Mouse (Mus musculus): ENCODE measurements around the gene Mzf1.

Gene Mzf1

GRCm38 (mm10) chr7:13003380-13003779, 51.2 kb downstream of the Mzf1 start:
- DNase-seq (ENCODE audit: low read depth): no peak

GRCm38 (mm10) chr7:13001584-13001983, 53.0 kb downstream of the Mzf1 start:
- DNase-seq (ENCODE audit: low read depth): no peak

- no peak for DNase-seq (ENCODE audit: low read depth)
These were observed 55.7 kb downstream of the Mzf1 start, which contains the start of gene Trim28 for GRCm38 (mm10) chr7:12998851-12999250. Trim28 (plus strand) TSS chr7:12999114.

- DNase-seq (ENCODE audit: low read depth): no peak
These were observed 56.5 kb downstream of the Mzf1 start, which contains the start of gene Slc27a5 for GRCm38 (mm10) chr7:12998053-12998452. Slc27a5 (minus strand) TSS chr7:12998192.

GRCm38 (mm10) chr7:12997230-12997629, 57.3 kb downstream of the Mzf1 start:
- no peak for DNase-seq (ENCODE audit: low read depth)

GRCm38 (mm10) chr7:12995862-12996261, 58.7 kb downstream of the Mzf1 start:
- DNase-seq (ENCODE audit: low read depth): no peak

GRCm38 (mm10) chr7:12993148-12993547, 61.4 kb downstream of the Mzf1 start:
- no peak for DNase-seq (ENCODE audit: low read depth)
